Mouse (Mus musculus) cerebellum, adult 9-11 months (tissue): ENCODE data around the gene Sox10.
A peak's percentile ranks its signal among the peaks of the same experiment; 100 is the strongest.

Experiments
- DNase-seq: peaks from one replicate; pipeline ENCODE4 v3.0.0; 2022

Sox10 gene

GRCm38 (mm10) chr15:79165140-79165539, at the start of gene Sox10:
Gene Sox10, minus strand, starts transcription at chr15:79165240.
- no peak for DNase-seq

DNA sequence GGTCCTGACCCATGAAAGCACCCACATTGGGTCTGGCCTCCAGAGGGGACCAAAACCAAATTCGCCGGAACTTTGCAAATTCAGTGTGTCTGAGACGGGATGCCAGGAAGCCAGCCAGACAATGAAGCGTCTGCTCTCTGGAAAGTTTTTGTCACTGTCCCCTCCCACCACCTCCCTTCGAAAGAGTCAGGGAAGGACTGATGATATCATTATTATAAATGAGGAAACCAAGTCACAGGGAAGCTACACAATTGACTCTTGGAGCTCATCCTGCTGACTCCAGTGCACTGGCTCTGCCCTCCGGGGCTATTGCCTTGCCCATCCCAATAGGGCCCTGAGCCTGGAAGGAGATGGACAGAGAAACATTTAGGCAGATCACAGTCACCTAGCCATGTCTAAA, 48.6 kb upstream of the Sox10 start:
- DNase-seq, result no peak

- no peak for DNase-seq
These were observed 47.9 kb upstream of the Sox10 start for GRCm38 (mm10) chr15:79212750-79213446.

GRCm38 (mm10) chr15:79210357-79210756, 45.3 kb upstream of the Sox10 start:
- no peak for DNase-seq

DNA sequence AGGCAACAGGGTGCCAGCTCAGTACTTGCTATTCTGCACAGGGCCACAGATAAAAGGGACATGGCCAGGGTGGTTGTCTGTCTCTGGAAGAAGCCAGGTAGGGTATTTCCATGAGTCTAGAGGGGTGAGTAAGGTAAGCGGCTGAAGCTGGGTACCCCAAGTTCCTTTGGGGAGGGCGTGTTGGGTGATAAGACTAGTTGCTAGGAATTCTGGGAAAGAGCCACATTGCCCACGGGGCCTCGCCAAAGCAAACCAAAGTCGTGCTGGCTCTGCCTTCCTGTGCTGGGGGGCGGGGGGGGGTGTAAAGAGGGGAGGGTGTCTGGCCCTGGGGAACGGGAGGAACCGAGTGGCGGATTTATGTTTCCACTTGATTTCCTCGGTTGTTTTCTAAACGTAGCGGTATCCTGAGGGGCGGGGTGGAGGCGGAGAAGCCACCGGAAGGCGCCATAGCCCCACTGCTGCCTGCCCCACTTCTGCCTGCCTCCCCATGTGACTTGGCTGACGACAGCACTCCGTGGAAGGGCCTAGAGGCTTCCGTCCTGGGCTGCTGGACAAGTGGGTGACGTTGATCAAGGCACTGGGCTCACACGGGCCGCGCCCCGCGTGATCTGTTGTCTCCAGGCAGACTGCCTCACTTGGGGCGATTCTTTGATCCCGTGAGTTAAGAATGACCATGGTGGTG, 43.9 kb upstream of the Sox10 start:
- DNase-seq, result peak; percentile 24

DNA sequence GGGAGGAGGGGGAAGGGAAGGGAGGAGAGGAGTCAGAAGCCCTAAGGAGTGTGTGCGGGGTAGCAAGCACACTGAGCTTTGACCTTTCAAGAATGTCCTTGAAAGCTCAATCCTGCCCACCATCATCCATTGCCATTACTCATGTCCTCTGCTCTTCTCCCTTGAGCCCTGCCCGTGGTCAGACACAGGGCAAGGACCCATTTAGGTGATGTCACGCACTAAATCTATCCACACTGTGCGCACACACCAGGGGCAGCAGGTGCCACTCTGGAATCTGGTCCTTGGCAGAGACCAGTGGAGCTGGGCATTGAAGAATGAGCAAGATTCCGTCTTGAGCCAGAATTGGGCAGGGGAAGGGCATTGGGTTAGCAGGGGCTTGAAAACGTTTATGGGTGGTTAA, 43.2 kb upstream of the Sox10 start:
- no peak for DNase-seq

GRCm38 (mm10) chr15:79202575-79202974, 37.5 kb upstream of the Sox10 start:
- DNase-seq, result no peak

DNA sequence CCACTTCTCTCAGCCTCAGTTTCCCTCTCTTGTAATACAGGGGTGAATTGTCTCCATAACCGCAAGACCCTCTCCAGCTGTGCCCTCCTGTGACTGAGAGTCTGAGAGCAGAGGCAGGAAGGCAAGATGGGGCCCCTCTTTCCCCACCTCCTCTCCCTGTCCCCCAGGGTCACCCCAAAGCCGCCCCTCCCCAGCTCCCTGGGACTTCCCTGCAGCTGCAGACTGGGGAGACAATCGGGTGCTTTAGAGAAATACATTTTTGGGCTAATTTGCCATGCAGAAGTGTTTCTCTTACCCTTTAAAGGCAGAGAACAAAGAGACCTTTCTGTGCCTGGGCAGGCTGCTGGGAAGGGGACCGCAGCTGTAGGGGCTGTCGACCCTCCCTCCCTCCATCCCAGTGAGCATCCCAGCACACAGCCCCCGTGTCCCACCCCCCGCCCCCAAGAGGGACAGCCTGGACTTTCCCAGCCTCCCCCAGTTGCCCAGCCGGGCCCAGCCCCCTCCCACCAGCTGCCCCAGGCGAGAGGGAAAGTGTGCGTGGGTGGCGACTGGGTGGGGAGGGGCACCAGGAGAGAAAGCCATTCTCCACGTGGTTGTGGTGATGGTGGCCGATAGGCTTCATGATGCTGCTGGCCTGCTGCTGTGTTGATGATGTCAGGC, 36.6 kb upstream of the Sox10 start:
- DNase-seq, result no peak

DNA sequence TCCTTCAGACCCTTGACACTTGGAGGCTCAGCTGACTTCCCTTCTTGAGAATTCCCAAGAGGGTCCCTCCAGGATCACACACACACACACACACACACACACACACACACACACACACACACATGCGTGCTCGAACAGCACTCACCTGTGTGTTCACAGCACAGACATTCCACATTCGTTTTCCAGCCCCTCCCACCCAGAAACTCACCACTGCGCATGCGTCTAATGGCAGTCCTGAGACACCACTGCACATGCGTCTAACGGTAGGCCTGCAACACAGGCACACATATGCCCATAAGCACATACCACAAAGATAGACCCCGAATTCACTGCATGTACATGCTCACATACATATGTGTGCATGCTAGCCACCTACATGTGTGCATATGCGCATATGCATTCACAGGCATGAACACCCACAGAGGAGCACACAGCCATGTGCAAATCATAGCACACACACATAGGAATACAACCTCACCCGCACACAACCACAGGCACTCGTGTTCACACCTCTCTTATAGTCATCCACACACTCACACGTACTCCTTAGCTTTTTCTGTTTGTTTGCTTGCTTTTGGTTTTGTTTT, 34.4 kb upstream of the Sox10 start:
- no peak for DNase-seq

- DNase-seq, result no peak
These were observed 30.5 kb upstream of the Sox10 start for GRCm38 (mm10) chr15:79195492-79195891.

GRCm38 (mm10) chr15:79194946-79195345, 29.9 kb upstream of the Sox10 start:
- no peak for DNase-seq

- no peak for DNase-seq
These were observed 29.0 kb upstream of the Sox10 start for GRCm38 (mm10) chr15:79194048-79194447.

DNA sequence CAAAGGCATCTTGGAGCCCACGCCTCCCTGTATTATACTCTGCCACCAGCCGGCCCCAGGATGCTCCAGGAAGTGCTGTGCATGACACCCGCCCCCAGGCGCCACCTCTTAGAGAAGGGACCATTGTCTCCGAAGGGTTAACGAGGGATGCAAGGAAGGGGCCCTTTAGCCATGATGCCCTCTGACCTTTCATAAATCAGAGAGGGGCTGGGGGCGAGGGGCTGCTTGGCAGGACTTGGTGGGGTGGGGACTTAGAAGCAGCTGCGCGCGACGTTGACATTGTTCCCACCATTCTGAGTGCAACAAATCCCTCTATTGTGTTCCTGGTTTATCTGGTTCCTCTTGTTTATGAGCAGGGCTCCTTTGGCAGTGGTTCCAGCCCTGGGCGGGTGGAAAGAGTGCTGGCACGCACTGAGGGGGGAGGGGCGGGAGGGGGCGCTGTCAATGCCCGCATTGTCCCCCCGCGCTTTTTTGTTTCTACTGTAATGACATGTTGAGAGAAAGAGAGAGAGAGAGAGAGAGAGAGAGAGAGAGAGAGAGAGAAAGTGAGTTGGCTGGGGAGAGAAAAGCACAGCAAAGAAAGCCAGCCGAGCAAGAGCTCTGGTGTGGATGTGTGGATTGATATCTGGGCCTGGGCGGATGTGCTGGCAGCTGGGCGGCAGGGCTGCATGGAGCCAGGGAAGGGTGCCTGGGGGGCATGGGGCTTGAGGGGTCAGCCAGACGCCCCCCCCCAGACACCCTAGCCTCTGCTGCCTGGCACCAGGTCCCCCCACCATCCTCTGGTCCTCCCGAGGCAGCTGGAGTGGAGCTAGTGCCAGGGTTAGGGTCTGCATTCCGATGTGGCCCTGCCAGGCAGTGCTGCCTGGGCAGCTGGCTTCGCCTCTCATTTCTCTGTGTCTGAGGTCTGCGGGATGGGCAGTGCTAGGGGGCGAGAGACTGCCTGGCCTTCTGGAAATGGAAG, 28.1 kb upstream of the Sox10 start:
- peak; percentile 18 for DNase-seq

- DNase-seq, result no peak
These were observed 27.4 kb upstream of the Sox10 start for GRCm38 (mm10) chr15:79192450-79192849.

DNA sequence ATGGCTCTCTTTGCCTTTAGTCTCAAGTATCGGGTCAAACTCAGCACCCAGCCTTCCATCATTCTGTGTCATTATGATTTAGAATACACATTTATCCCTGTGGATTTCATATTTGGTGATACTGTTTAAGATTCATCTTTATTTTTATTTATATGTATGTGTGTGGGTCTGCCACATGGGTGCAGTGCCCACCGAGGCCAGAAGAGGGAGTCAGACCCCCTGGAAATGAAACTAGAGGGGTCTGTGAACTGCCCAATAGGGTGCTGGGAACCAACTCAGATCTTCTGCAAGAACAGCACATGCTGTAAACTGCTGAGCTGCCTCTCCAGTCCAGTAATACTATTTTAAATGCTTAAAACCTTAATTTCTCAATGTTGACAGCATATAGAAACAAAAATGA, 26.4 kb upstream of the Sox10 start:
- no peak for DNase-seq

GRCm38 (mm10) chr15:79187819-79188218, 22.8 kb upstream of the Sox10 start:
- no peak for DNase-seq

GRCm38 (mm10) chr15:79185213-79185612, 20.2 kb upstream of the Sox10 start:
- no peak for DNase-seq

GRCm38 (mm10) chr15:79176905-79177304, 11.9 kb upstream of the Sox10 start:
- DNase-seq, result no peak

DNA sequence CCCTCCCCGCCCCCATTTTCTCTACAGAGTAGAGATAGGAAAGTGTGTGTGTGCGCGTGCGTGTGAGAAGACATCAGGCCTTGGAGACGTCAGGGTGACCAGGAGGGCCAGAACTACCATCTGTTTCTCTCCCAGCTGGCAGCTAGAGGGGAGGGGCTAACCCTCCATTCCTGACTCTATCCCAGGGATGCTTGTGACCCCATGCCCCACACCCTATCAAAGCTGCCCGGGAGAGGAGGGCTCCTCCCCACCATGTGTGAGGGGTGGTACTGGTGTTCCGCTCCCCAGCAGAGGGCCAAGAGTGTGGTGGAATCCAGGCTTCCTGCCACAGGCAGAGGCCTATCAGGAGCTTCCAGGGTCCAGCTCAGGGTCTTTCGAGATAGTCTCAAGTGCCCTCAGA, 1.7 kb upstream of the Sox10 start:
- no peak for DNase-seq

DNA sequence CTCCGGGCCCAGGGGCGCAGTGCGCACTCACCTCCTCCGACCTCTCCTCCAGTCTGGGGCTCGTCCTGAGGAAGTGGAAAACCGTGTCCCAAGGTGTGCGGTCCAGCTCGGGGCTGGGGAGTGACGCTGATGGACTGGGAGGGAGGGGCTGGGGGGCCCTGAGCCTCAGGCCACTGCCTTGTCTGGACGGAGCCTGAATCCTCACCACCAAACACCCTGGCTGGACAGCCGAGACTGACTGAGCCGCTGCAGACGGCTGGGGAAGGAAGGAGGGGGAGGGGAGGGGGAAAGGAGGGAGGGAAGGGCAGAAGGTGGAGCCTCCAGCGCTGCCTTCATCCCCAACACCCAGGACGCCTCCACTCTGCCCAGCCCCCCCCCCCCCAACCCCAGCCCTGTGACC, 789 bp downstream of the Sox10 start:
- DNase-seq, result no peak

DNA sequence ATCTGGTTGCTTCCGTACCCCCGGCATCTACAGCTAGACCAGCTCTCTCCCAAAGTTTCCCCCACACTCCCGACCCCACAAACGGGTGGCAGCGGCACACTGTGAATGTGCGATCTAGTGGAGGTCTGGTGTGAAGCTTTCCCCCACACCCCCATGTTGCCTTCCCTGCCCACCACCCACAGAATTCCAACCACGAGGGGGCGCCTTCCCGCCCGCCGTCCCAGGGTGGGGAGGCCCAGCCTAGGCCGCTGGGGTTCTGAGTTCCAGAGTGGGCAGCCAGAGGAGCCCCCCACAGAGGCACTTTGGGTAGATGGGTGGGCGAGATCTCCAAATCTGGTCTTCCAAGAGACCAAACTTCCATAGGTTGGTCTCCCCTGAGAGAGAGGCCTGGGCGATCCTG, 2.2 kb downstream of the Sox10 start:
- no peak for DNase-seq

DNA sequence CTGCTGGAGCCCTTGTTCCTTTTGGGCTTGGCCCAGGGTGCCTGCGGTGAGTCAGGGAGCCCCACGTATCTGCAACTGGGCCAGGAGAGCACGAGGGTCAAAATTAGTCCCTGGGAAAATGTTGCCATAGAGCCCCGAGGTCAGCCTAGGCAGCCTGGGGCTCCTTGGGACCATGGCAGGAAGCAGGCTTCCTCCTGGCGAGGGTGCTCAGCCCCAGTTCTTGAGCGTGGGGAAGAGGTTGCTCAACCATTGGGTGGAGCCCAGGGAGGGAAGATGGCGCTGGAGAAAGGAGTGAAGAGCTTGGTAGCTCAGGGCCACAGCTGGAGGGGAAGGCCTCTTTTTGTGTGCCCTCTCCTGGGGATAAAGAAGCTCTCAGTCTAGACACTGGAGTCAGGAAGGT, 2.7 kb downstream of the Sox10 start:
- no peak for DNase-seq

GRCm38 (mm10) chr15:79155572-79155971, 9.5 kb downstream of the Sox10 start:
- no peak for DNase-seq
